Mouse (Mus musculus) lung, embryonic 16.5 days (tissue): ENCODE measurements around the gene Slc30a5. TPM values are rescaled to one million over a fixed set of nuclear protein-coding genes. Genes with fewer than 3 reads are reported as not detected.

Experiments
- ATAC-seq: fragments of 200-750 bp; cut with Nextera tagmentation; 2 replicates; pipeline ENCODE4 v1.8.0; 2017; ENCODE audit warnings: low read depth, mild to moderate bottlenecking, moderate library complexity
- H3K27ac ChIP-seq: fragments of 300-500 bp; sonication (generic); 2 replicates; pipeline ENCODE4 v1.5.1; 2014; ENCODE audit warnings: mild to moderate bottlenecking, control low read depth, low read length
- H3K27me3 ChIP-seq: fragments of 300-500 bp; sonication (generic); 2 replicates; pipeline ENCODE4 v1.6.1; 2014; ENCODE audit warnings: low read depth, low read length, mixed read lengths; ENCODE audit not compliant: control insufficient read depth, insufficient read depth
- H3K36me3 ChIP-seq: fragments of 300-500 bp; sonication (generic); 2 replicates; pipeline ENCODE4 v1.6.1; 2014; ENCODE audit warnings: low read length; ENCODE audit not compliant: control insufficient read depth, insufficient read depth
- H3K4me1 ChIP-seq: fragments of 300-500 bp; sonication (generic); replicated peaks from 2 replicates; pipeline ENCODE4 v1.6.1; 2014; ENCODE audit warnings: low read length, mixed read lengths; ENCODE audit not compliant: control insufficient read depth, insufficient read depth
- H3K4me2 ChIP-seq: fragments of 300-500 bp; sonication (generic); 2 replicates; pipeline ENCODE4 v1.6.1; 2014; ENCODE audit warnings: low read depth, low read length, control low read depth
- H3K4me3 ChIP-seq: fragments of 300-500 bp; sonication (generic); 2 replicates; pipeline ENCODE4 v1.5.1; 2014; ENCODE audit warnings: mild to moderate bottlenecking, low read length, control low read depth
- H3K9ac ChIP-seq: fragments of 300-500 bp; sonication (generic); 2 replicates; pipeline ENCODE4 v1.6.1; 2014; ENCODE audit warnings: low read length, control low read depth
- H3K9me3 ChIP-seq: fragments of 300-500 bp; sonication (generic); 2 replicates; pipeline ENCODE4 v1.6.1; 2016; ENCODE audit warnings: low read length; ENCODE audit not compliant: control insufficient read depth
- WGBS: fragments of 180-500 bp; shearing (Covaris S2); extraction: QIAGEN DNeasy Blood & Tissue Kit; methylation state at CpG from one replicate; pipeline ENCODE4 v1.1.7; 2014; 5-methylcytosine and 5-hydroxymethylcytosine counted together
- polyA plus RNA-seq: library from polyadenylated mRNA; unstranded; fragments of >200 nt; fragmentation: Nextera tagmentation; extraction: Ambion mirVana; gene quantifications from 2 replicates; pipeline ENCODE4 v1.2.1, GENCODE M21; 2015

The Slc30a5 gene
- polyA plus RNA-seq, 1 experiment from 2014 or later = 46.2 TPM

GRCm38 (mm10) chr13:100787316-100788010 is 45.8 kb downstream of the Slc30a5 start:
- Histone ChIP-seq H3K4me2 (no peak overlapping the region), H3K27ac (no peak overlapping the region), H3K4me3 (no peak overlapping the region), H3K9me3 (0 out of 2 replicates have a peak, but pooled peaks cover 3% of the 10 kb centered on the region), H3K36me3 (peaks cover 6% of the 10 kb centered on the region), H3K4me1 (peaks cover 19% of the 10 kb centered on the region), H3K27me3 (no peaks in the 10 kb centered on the region), H3K9ac (no peak overlapping the region)
- 57% methylated on average over 6 of the region's 6 CpGs for WGBS
- ATAC-seq = no peak

- Histone ChIP-seq H3K9ac (peak within 1 kb of the TSS; percentile 87), H3K36me3 (peaks cover 15% of the 10 kb centered on the region), H3K27me3 (no peaks in the 10 kb centered on the region), H3K4me1 (peaks cover 19% of the 10 kb centered on the region), H3K4me3 (peak within 1 kb of the TSS; percentile 76), H3K9me3 (no peaks in the 10 kb centered on the region), H3K27ac (peak within 1 kb of the TSS; percentile 59; the same call in 1 of the 2 replicates), H3K4me2 (peak within 1 kb of the TSS; percentile 68)
- under 1% methylated on average over 35 of the region's 35 CpGs for WGBS
- peak; percentile 98 for ATAC-seq
Observed at GRCm38 (mm10) chr13:100786414-100786867, 46.8 kb downstream of the Slc30a5 start, which contains the start of gene Ccnb1. TSS of gene Ccnb1 (minus strand) at chr13:100786570.

GRCm38 (mm10) chr13:100785806-100786413 is 47.3 kb downstream of the Slc30a5 start:
- H3K4me3 ChIP-seq = peak overlapping the region; percentile 76
- H3K9ac ChIP-seq = peak overlapping the region; percentile 87
- H3K36me3 ChIP-seq = peaks cover 17% of the 10 kb centered on the region
- peak; percentile 19 for ATAC-seq
- H3K9me3 ChIP-seq = no peaks in the 10 kb centered on the region
- under 1% methylated on average over 30 of the region's 30 CpGs for WGBS
- peaks cover 19% of the 10 kb centered on the region for H3K4me1 ChIP-seq
- H3K4me2 ChIP-seq = peak overlapping the region; percentile 68
- no peaks in the 10 kb centered on the region for H3K27me3 ChIP-seq
- H3K27ac ChIP-seq = peak overlapping the region; percentile 59; the same call in 1 of the 2 replicates

GRCm38 (mm10) chr13:100777491-100777890 is 55.7 kb downstream of the Slc30a5 start:
- WGBS = 61% methylated on average over 3 of the region's 3 CpGs
- no peaks in the 10 kb centered on the region for H3K9me3 ChIP-seq
- no peak for ATAC-seq
- no peaks in the 10 kb centered on the region for H3K27me3 ChIP-seq
- no peak overlapping the region for H3K4me2 ChIP-seq
- no peak overlapping the region for H3K9ac ChIP-seq
- peaks cover 19% of the 10 kb centered on the region for H3K36me3 ChIP-seq
- H3K4me3 ChIP-seq = no peak overlapping the region
- H3K27ac ChIP-seq = no peak overlapping the region
- peaks cover 15% of the 10 kb centered on the region for H3K4me1 ChIP-seq

GRCm38 (mm10) chr13:100776710-100777109 is 56.5 kb downstream of the Slc30a5 start:
- ATAC-seq = no peak
- Histone ChIP-seq H3K36me3 (peaks cover 15% of the 10 kb centered on the region), H3K9me3 (no peaks in the 10 kb centered on the region), H3K4me1 (peaks cover 15% of the 10 kb centered on the region), H3K27me3 (no peaks in the 10 kb centered on the region), H3K4me3 (no peak overlapping the region), H3K9ac (no peak overlapping the region), H3K27ac (no peak overlapping the region), H3K4me2 (no peak overlapping the region)
- 41% methylated on average over 6 of the region's 6 CpGs for WGBS

GRCm38 (mm10) chr13:100776056-100776419 is 57.2 kb downstream of the Slc30a5 start:
- no peaks in the 10 kb centered on the region for H3K9me3 ChIP-seq
- peaks cover 12% of the 10 kb centered on the region for H3K36me3 ChIP-seq
- H3K9ac ChIP-seq = peak overlapping the region; percentile 85
- peaks cover 15% of the 10 kb centered on the region for H3K4me1 ChIP-seq
- H3K4me2 ChIP-seq = peak overlapping the region; percentile 87
- ATAC-seq = 0 out of 2 replicates have a peak, but pooled peaks have one; percentile 6
- H3K4me3 ChIP-seq = peak overlapping the region; percentile 89
- 8% methylated on average over 8 of the region's 8 CpGs for WGBS
- no peaks in the 10 kb centered on the region for H3K27me3 ChIP-seq
- H3K27ac ChIP-seq = peak overlapping the region; percentile 63

GRCm38 (mm10) chr13:100775252-100776055 is 57.8 kb downstream of the Slc30a5 start, which contains the start of gene Cenph:
TSS of gene Cenph (minus strand) at chr13:100775899.
- under 1% methylated on average over 46 of the region's 46 CpGs for WGBS

GRCm38 (mm10) chr13:100774704-100775103 is 58.5 kb downstream of the Slc30a5 start:
- H3K9ac ChIP-seq = peak overlapping the region; percentile 85
- H3K27ac ChIP-seq = no peak overlapping the region
- peak overlapping the region; percentile 89 for H3K4me3 ChIP-seq
- ATAC-seq = no peak
- H3K9me3 ChIP-seq = no peaks in the 10 kb centered on the region
- peaks cover 15% of the 10 kb centered on the region for H3K4me1 ChIP-seq
- peak overlapping the region; percentile 87 for H3K4me2 ChIP-seq
- peaks cover 17% of the 10 kb centered on the region for H3K36me3 ChIP-seq
- no peaks in the 10 kb centered on the region for H3K27me3 ChIP-seq

More at GRCm38 (mm10) chr13:100775252-100776055, 57.8 kb downstream of the Slc30a5 start, which contains the start of gene Cenph:
- H3K9me3 ChIP-seq = no peaks in the 10 kb centered on the region
- peaks cover 17% of the 10 kb centered on the region for H3K36me3 ChIP-seq
- peak within 1 kb of the TSS; percentile 87 for H3K4me2 ChIP-seq
- H3K27ac ChIP-seq = peak within 1 kb of the TSS; percentile 63
- peaks cover 15% of the 10 kb centered on the region for H3K4me1 ChIP-seq
- peak; percentile 95 for ATAC-seq
- H3K27me3 ChIP-seq = no peaks in the 10 kb centered on the region
- H3K4me3 ChIP-seq = peak within 1 kb of the TSS; percentile 89
- peak within 1 kb of the TSS; percentile 85 for H3K9ac ChIP-seq
